Mouse (Mus musculus): ENCODE results near the gene Endov.

DNA sequence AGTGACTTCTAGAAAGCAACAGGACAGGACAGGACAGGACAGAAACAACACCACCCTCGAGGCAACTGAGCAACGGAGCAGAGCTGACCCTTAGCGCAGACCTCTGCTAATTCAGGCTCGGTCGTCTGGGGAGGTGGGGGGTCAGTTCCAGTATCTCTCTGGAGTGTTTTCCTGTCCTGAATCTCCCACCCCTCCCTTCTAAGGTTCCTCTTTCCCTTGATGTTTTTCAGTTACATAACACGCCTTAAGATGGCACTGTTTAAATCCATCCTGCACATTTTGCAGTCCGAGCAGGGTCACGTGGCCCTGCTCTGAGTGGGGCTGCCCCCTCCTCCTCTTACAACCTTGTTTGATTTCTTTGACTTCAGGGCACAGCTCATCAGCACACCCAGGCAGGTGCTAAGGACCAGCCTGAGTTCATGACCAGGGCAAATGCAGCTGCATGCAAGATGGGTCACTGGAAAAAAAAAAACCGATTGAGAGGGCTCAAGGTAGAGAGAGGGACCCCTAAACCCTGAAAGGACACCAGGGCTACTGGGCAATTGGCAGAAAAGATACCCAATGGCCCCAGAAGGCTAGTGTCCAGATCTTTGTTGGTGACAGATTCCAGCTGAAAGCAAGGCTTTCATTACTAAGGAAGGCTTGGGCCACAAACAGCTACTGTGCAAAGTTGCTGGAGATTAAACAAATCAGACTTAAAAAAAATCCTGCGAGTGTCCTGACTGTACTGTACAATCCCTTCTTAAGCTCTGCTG lies 54.8 kb downstream of the Endov start:
- no peak for TF ChIP-seq POLR2A (IDR thresholded peaks at IDR 0.05; ENCODE audit: low read depth, low read length)
- peak; percentile 25; the same call in 1 of the 2 replicates for TF ChIP-seq CTCF (IDR thresholded peaks at IDR 0.05; ENCODE audit: extremely low read depth, insufficient read length, insufficient replicate concordance, low read depth, low read length)
